Comparison of ENCODE assay signal across 9 mouse cellular contexts in the genomic region with DNA sequence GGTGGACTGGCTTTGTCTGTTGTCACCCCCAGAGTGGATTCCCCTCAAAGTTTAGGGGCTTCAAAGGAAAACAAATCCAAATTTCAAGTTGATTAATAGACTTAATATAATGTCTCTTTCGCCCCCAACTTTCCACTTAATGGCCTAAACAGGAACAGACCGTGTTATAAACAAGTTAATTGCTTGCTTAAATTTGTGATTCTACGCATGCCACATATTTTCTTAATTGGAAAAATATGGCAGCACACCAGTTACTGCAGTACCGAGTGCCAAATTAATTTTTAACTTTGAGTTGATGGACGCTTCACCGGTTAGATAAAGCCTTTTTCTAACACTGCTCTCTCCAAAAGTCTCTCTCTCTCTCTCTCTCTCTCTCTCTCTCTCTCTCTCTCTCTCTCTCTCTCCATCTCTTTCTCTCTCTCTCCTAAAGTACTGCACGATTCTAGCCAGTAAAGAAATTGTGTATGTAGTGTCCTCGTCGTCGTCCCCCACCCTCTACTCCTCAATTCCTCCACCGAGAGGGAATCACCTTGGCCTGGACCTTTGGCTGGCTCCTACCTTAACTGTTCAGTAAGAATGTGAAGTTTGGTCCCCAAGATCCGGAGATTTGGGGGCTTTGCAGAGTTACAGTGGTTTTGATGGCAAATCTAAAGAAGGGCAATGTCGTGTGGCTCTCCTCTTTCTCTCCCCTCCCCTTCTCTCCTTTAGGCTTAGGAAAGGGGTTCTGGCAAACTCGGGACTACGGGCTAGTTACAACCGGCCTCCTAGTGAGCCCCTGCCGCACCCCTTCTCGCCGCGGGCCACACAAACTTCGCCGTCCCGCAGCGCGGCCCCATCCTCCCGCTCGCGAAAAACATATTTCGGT. TPM values are rescaled to one million over a fixed set of nuclear protein-coding genes. Genes with fewer than 3 reads are reported as not detected.
DNase-seq lines count a peak whose midpoint lies in the region; ATAC-seq and TF ChIP-seq lines count a peak whose summit lies in the region.
"Had no signal": no experiment of that assay in that cellular context is flagged by ENCODE, and none has a peak within 500 bp of the region (broad histone marks: within the 10 kb centered on the region; RNA-seq: fewer than 3 reads in every experiment).

No protein-coding gene starts in this region.

- no peak overlapping the region for H3K9ac ChIP-seq in heart, postnatal 0 days (replicated peaks; ENCODE audit: low read depth, low read length)
- H3K9ac ChIP-seq in liver, postnatal 0 days (replicated peaks): no peak overlapping the region

- peak overlapping the region; percentile 76 for H3K4me2 ChIP-seq in heart, postnatal 0 days (ENCODE audit: low read depth, low read length)
- peak overlapping the region; percentile 77 for H3K4me2 ChIP-seq in liver, postnatal 0 days (ENCODE audit: low read depth, low read length)

- H3K27me3 ChIP-seq in heart, postnatal 0 days (ENCODE audit: control insufficient read depth, insufficient read depth, low read length): peaks cover 92% of the 10 kb centered on the region
- H3K27me3 ChIP-seq in liver, postnatal 0 days (ENCODE audit: insufficient read depth, low read length): peaks cover 88% of the 10 kb centered on the region

- WGBS in heart, postnatal 0 days: 6% methylated on average over 29 of the region's 29 CpGs
- WGBS in liver, postnatal 0 days (ENCODE audit: insufficient replicate concordance): 3% methylated on average over 29 of the region's 29 CpGs

- H3K9me3 ChIP-seq in heart, postnatal 0 days (replicated peaks; ENCODE audit: control insufficient read depth, low read length): no peaks in the 10 kb centered on the region
- H3K9me3 ChIP-seq in liver, postnatal 0 days (ENCODE audit: low read length): no peaks in the 10 kb centered on the region

- 0 out of 2 replicates have a peak, but pooled peaks have one; percentile 4 for ATAC-seq in heart, postnatal 0 days (ENCODE audit: insufficient read depth, low read depth)
- no peak for ATAC-seq in liver, postnatal 0 days

- DNase-seq in ES-CJ7 (ENCODE audit: low read depth, low spot score) (peak; percentile 23), ZHBTc4 (ENCODE audit: low read depth, low spot score) (peak; percentile 32)
- DNase-seq in heart, postnatal 0 days (ENCODE audit: low spot score): no peak
- no peak for DNase-seq in liver, postnatal 0 days
- DNase-seq in adrenal gland, postnatal 14 days: no peak
- no peak for DNase-seq in thymus, postnatal 14 days
- no peak for DNase-seq in layer of hippocampus, adult 9-11 months
- no peak for DNase-seq in ovary, postnatal 14 days (ENCODE audit: low spot score)

- H3K4me1 ChIP-seq in heart, postnatal 0 days (ENCODE audit: control insufficient read depth, insufficient read depth): peaks cover 16% of the 10 kb centered on the region
- peaks cover 16% of the 10 kb centered on the region for H3K4me1 ChIP-seq in liver, postnatal 0 days (ENCODE audit: insufficient read depth)

- no peak for TF ChIP-seq CTCF in heart, postnatal 0 days (IDR thresholded peaks at IDR 0.05; ENCODE audit: low read depth)
- TF ChIP-seq CTCF in liver, postnatal 0 days (IDR thresholded peaks at IDR 0.05; ENCODE audit: low read depth): no peak

- H3K36me3 ChIP-seq in heart, postnatal 0 days (replicated peaks; ENCODE audit: control insufficient read depth, insufficient read depth, low read length): no peaks in the 10 kb centered on the region
- no peaks in the 10 kb centered on the region for H3K36me3 ChIP-seq in liver, postnatal 0 days (replicated peaks; ENCODE audit: insufficient read depth, low read length)

- TF ChIP-seq EP300 in heart, postnatal 0 days (IDR thresholded peaks at IDR 0.05; ENCODE audit: low read depth): no peak
- TF ChIP-seq EP300 in liver, postnatal 0 days (IDR thresholded peaks at IDR 0.05; ENCODE audit: low read depth): no peak

- H3K4me3 ChIP-seq in heart, postnatal 0 days (ENCODE audit: low read depth, low read length): peak overlapping the region; percentile 54
- peak overlapping the region; percentile 51 for H3K4me3 ChIP-seq in liver, postnatal 0 days (ENCODE audit: low read depth, low read length)

- H3K27ac ChIP-seq in heart, postnatal 0 days (ENCODE audit: low read depth): no peak overlapping the region
- no peak overlapping the region for H3K27ac ChIP-seq in liver, postnatal 0 days (ENCODE audit: low read depth)

RNA-seq across cellular contexts. Expression of a gene that starts 0.8 kb away (rescaled TPM):
- 13.1 and 13.3 TPM in 2 replicates for total RNA-seq in heart, postnatal 0 days (2014; rRNA removed; ENCODE audit: low replicate concordance)
- polyA plus RNA-seq in heart, postnatal 0 days (2015; fragmentation: Nextera tagmentation; extraction: Ambion mirVana): 13.2 and 15.0 TPM in 2 replicates
- polyA plus RNA-seq in liver, postnatal 0 days (2015; fragmentation: Nextera tagmentation; extraction: Ambion mirVana): 9.9 and 10.8 TPM in 2 replicates
- 26.3 and 31.2 TPM in 2 replicates for total RNA-seq in adrenal gland, postnatal 14 days (2021)

RNA-seq across cellular contexts. Expression of a gene that starts 1.2 kb away (rescaled TPM):
- 0.11 and 0.73 TPM in 2 replicates for total RNA-seq in heart, postnatal 0 days (2014; rRNA removed; ENCODE audit: low replicate concordance)
- polyA plus RNA-seq in heart, postnatal 0 days (2015; fragmentation: Nextera tagmentation; extraction: Ambion mirVana): 2.3 and 5.6 TPM in 2 replicates
- polyA plus RNA-seq in liver, postnatal 0 days (2015; fragmentation: Nextera tagmentation; extraction: Ambion mirVana): 0.68 and 0.69 TPM in 2 replicates
- total RNA-seq in adrenal gland, postnatal 14 days (2021): 1.5 and 2.2 TPM in 2 replicates
- polyA plus RNA-seq: cortical plate, adult 2 months had no signal

Comparison
In these comparisons a context has a peak if more than half of its experiments do, and no peak if none do; other contexts are left out.
1. DNase-seq: peak in ES-CJ7 (single experiment) and ZHBTc4 (single experiment); none in heart, postnatal 0 days (single experiment), liver, postnatal 0 days (single experiment), adrenal gland, postnatal 14 days (single experiment), thymus, postnatal 14 days (single experiment), layer of hippocampus, adult 9-11 months (single experiment) and ovary, postnatal 14 days (single experiment).